In the genomic region with DNA sequence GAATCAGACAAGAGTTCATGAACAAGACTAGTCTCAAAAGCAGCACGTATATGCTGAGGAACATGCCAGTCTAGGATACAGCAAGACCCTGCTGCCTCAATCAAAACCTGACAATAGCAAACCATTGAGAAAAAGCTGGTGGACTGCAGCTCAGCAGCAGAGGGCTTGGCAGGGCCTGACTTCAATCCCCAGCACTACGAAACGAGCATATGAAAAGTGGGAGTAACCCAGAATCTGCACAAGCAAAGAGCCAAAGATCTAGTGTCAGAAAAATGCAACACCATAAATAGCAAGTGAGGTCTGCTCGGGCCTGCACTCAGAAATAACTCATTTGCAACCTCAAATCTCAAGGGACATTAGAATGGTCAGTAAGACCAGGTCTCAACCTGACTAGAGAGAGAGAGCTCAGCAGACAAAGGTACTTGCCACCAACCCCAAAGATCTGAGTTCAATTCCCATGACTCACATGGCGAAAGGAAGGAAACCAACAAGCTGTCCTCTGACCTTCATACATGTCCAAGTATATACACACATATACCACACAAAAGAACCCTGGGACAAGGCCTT, we compare ENCODE assay signal across 29 mouse cellular contexts. TPM values are rescaled to one million over a fixed set of nuclear protein-coding genes. Genes with fewer than 3 reads are reported as not detected.
DNase-seq lines count a peak whose midpoint lies in the region; ATAC-seq and TF ChIP-seq lines count a peak whose summit lies in the region.
"Had no signal": no experiment of that assay in that cellular context is flagged by ENCODE, and none has a peak within 500 bp of the region (broad histone marks: within the 10 kb centered on the region; RNA-seq: fewer than 3 reads in every experiment).

No protein-coding gene starts in this region.

- DNase-seq in layer of hippocampus, adult 2 months (ENCODE audit: low spot score in 2 of 2) = no peak
- DNase-seq in layer of hippocampus, adult 8-10 months (ENCODE audit: low spot score in 2 of 2) = no peak
- peak; percentile 71 for DNase-seq in CH12.LX (ENCODE audit: extremely low read depth)
- peak; percentile 48 for DNase-seq in NIH3T3 (ENCODE audit: low read depth)
- no peak for DNase-seq in forebrain, postnatal 0 days
- no peak for DNase-seq in heart, postnatal 25 days (ENCODE audit: low spot score)
- no peak for DNase-seq in right cerebral cortex, postnatal 25 days
- DNase-seq: adrenal gland, postnatal 14 days; cerebellum, adult 11-12 months; cerebellum, adult 8-10 months; cerebellum, postnatal 10 days; cerebellum, postnatal 36 days; embryo, embryonic 11 days; gastrocnemius, postnatal 10 days; heart, adult 18-20 months; heart, postnatal 36 days; kidney, adult 11 months had no signal

- dilution Hi-C loops in CH12.LX (cut with MboI; ENCODE audit: extremely low pct_ligation_motif_present, extremely low pct_unique_long_range_greater_than_20kb, low sequenced_read_pairs) = no loop called here

- TF ChIP-seq POLR2A in CH12.LX (IDR thresholded peaks at IDR 0.05; ENCODE audit: low read depth, low read length) = no peak; the same call in 1 of the 2 replicates
- TF ChIP-seq POLR2A in embryonic fibroblast, embryonic 13.5 days (IDR thresholded peaks at IDR 0.05; ENCODE audit: low read depth, low read length) = no peak

- peaks cover 65% of the 10 kb centered on the region for H3K79me2 ChIP-seq in CH12.LX (replicated peaks; ENCODE audit: control insufficient read depth, extremely low read depth, insufficient read depth, poor library complexity, severe bottlenecking)

- WGBS in forebrain, postnatal 0 days = 84% methylated on average over 5 of the region's 5 CpGs

- peaks cover 64 to 86% of the 10 kb centered on the region in 2 experiments for H3K36me3 ChIP-seq in CH12.LX (replicated peaks in 1 of 2; ENCODE audit: control insufficient read depth in 1 of 2, insufficient read depth in 1 of 2, low read length in 1 of 2)
- H3K36me3 ChIP-seq in forebrain, postnatal 0 days (ENCODE audit: insufficient read depth) = peaks cover 55% of the 10 kb centered on the region

- H3K4me2 ChIP-seq in CH12.LX (ENCODE audit: insufficient read depth, low read depth, poor library complexity, severe bottlenecking) = peak overlapping the region; percentile 60
- H3K4me2 ChIP-seq in forebrain, postnatal 0 days (ENCODE audit: low read depth) = no peak overlapping the region
- H3K4me2 ChIP-seq: embryonic facial prominence, embryonic 13.5 days; heart, embryonic 12.5 days; heart, embryonic 15.5 days; hindbrain, embryonic 13.5 days; intestine, embryonic 15.5 days had no signal

- no peaks in the 10 kb centered on the region for H3K9me3 ChIP-seq in CH12.LX (replicated peaks; ENCODE audit: low read length)
- no peaks in the 10 kb centered on the region for H3K9me3 ChIP-seq in forebrain, postnatal 0 days (ENCODE audit: low read length)
- H3K9me3 ChIP-seq: embryonic facial prominence, embryonic 10.5 days; embryonic facial prominence, embryonic 13.5 days; G1E; heart, embryonic 12.5 days; heart, embryonic 15.5 days; hindbrain, embryonic 10.5 days; hindbrain, embryonic 13.5 days; intestine, embryonic 15.5 days had no signal

- H3K27me3 ChIP-seq in CH12.LX (replicated peaks) = no peaks in the 10 kb centered on the region
- no peaks in the 10 kb centered on the region for H3K27me3 ChIP-seq in forebrain, postnatal 0 days (ENCODE audit: insufficient read depth, low read length)
- H3K27me3 ChIP-seq: embryonic facial prominence, embryonic 13.5 days; heart, embryonic 12.5 days; heart, embryonic 15.5 days; hindbrain, embryonic 13.5 days; intestine, embryonic 15.5 days had no signal

- TF ChIP-seq RAD21 in CH12.LX (IDR thresholded peaks at IDR 0.05; ENCODE audit: low read depth, low read length) = no peak

- intact Hi-C loops in heart, postnatal 25 days (cut with DNase I) = no loop called here

- H3K9ac ChIP-seq in CH12.LX (ENCODE audit: insufficient read depth, low read depth) = peak overlapping the region; percentile 30; the same call in 1 of the 2 replicates
- H3K9ac ChIP-seq in forebrain, postnatal 0 days = no peak overlapping the region
- H3K9ac ChIP-seq: embryonic facial prominence, embryonic 13.5 days; heart, embryonic 12.5 days; heart, embryonic 15.5 days; hindbrain, embryonic 13.5 days; intestine, embryonic 15.5 days had no signal

- no peak overlapping the region for H3K4me3 ChIP-seq in layer of hippocampus, adult 2 months
- no peak overlapping the region for H3K4me3 ChIP-seq in CH12.LX (replicated peaks in 1 of 3; ENCODE audit: low read depth in 2 of 3, low read length in 2 of 3, poor library complexity in 1 of 3)
- no peak overlapping the region for H3K4me3 ChIP-seq in embryonic fibroblast, embryonic 13.5 days (ENCODE audit: insufficient read depth, low read length)
- H3K4me3 ChIP-seq in forebrain, postnatal 0 days (ENCODE audit: low read depth, low read length) = no peak overlapping the region
- H3K4me3 ChIP-seq: embryonic facial prominence, embryonic 10.5 days; embryonic facial prominence, embryonic 13.5 days; heart, embryonic 12.5 days; heart, embryonic 15.5 days; hindbrain, embryonic 10.5 days; hindbrain, embryonic 13.5 days; intestine, embryonic 15.5 days had no signal

- H3K4me1 ChIP-seq in CH12.LX (ENCODE audit: control insufficient read depth in 1 of 2, insufficient read depth in 2 of 2) = peaks cover 31 to 63% of the 10 kb centered on the region in 2 experiments
- peaks cover 7% of the 10 kb centered on the region; the same call in 1 of the 2 replicates for H3K4me1 ChIP-seq in embryonic fibroblast, embryonic 13.5 days (ENCODE audit: control insufficient read depth, insufficient read depth, low read length)
- H3K4me1 ChIP-seq in forebrain, postnatal 0 days (ENCODE audit: insufficient read depth) = peaks cover 18% of the 10 kb centered on the region

- H3K27ac ChIP-seq in layer of hippocampus, adult 2 months = peak overlapping the region; percentile 87
- H3K27ac ChIP-seq in CH12.LX (ENCODE audit: insufficient read depth, low read depth) = peak overlapping the region; percentile 86
- H3K27ac ChIP-seq in embryonic fibroblast, embryonic 13.5 days (ENCODE audit: insufficient read depth, low read length) = 0 out of 2 replicates have a peak overlapping the region, but pooled peaks have one; percentile 8
- no peak overlapping the region for H3K27ac ChIP-seq in forebrain, postnatal 0 days (ENCODE audit: low read depth, low read length)
- H3K27ac ChIP-seq: embryonic facial prominence, embryonic 10.5 days; embryonic facial prominence, embryonic 13.5 days; heart, embryonic 15.5 days; hindbrain, embryonic 10.5 days; hindbrain, embryonic 13.5 days; intestine, embryonic 15.5 days had no signal

- ATAC-seq in forebrain, postnatal 0 days = no peak
- ATAC-seq: activated CD4-positive, CD25-positive, alpha-beta regulatory T cell, adult 4 months; forebrain, embryonic 14.5 days; hindbrain, embryonic 16.5 days; intestine, embryonic 15.5 days had no signal

- no peak for TF ChIP-seq CTCF in layer of hippocampus, adult 2 months (conservative IDR thresholded peaks at IDR 0.05)
- no peak for TF ChIP-seq CTCF in CH12.LX (conservative IDR thresholded peaks at IDR 0.05 in 1 of 2, IDR thresholded peaks at IDR 0.05 in 1 of 2; ENCODE audit: low read depth in 2 of 2, low read length in 2 of 2)
- TF ChIP-seq CTCF in embryonic fibroblast, embryonic 13.5 days (IDR thresholded peaks at IDR 0.05; ENCODE audit: borderline replicate concordance, insufficient read depth, low read length) = no peak
- TF ChIP-seq CTCF in forebrain, postnatal 0 days (IDR thresholded peaks at IDR 0.05; ENCODE audit: low read depth) = no peak

- in situ Hi-C loops in CH12.LX (cut with MboI; ENCODE audit: low pct_ligation_motif_present, low pct_unique_long_range_greater_than_20kb, low sequenced_read_pairs) = no loop called here

- TF ChIP-seq EP300 in CH12.LX (IDR thresholded peaks at IDR 0.05; ENCODE audit: low read length) = peak; percentile 41

RNA-seq across cellular contexts. Expression of gene Emg1, which starts 5.8 kb away (rescaled TPM):
- total RNA-seq in layer of hippocampus, adult 2 months (2021) = 10 to 100 TPM; 58.0 to 58.7 TPM
- total RNA-seq in layer of hippocampus, adult 8-10 months (2022) = 10 to 100 TPM; 50.1 to 57.2 (median 52.5) TPM
- 352 and 439 TPM in 2 replicates for total RNA-seq in CH12.LX (2012; rRNA removed)
- total RNA-seq in CH12.LX (2014; rRNA removed) = 481 and 498 TPM in 2 replicates
- 301 and 408 TPM in 2 replicates for polyA plus RNA-seq in CH12.LX (2012; ENCODE audit: insufficient read length, low read depth)
- polyA plus RNA-seq in embryonic fibroblast, embryonic 13.5 days (2011; ENCODE audit: insufficient read length, low read depth, missing spikeins) = 67.1 and 68.9 TPM in 2 replicates
- total RNA-seq in forebrain, postnatal 0 days (2014; rRNA removed) = 105 TPM in 2 replicates
- polyA plus RNA-seq in forebrain, postnatal 0 days (2015; fragmentation: Nextera tagmentation; extraction: Ambion mirVana) = 96.2 and 116 TPM in 2 replicates
- 10 to 100 TPM; 72.5 to 75.1 TPM for total RNA-seq in heart, postnatal 25 days (2021)

RNA-seq across cellular contexts. Expression of gene Phb2, which starts 6.0 kb away (rescaled TPM):
- 100 to 1,000 TPM; 121 to 124 TPM for total RNA-seq in layer of hippocampus, adult 2 months (2021)
- 100 to 1,000 TPM; 118 to 123 (median 120) TPM for total RNA-seq in layer of hippocampus, adult 8-10 months (2022)
- 440 and 578 TPM in 2 replicates for total RNA-seq in CH12.LX (2012; rRNA removed)
- 380 and 405 TPM in 2 replicates for total RNA-seq in CH12.LX (2014; rRNA removed)
- 623 and 694 TPM in 2 replicates for polyA plus RNA-seq in CH12.LX (2012; ENCODE audit: insufficient read length, low read depth)
- polyA plus RNA-seq in embryonic fibroblast, embryonic 13.5 days (2011; ENCODE audit: insufficient read length, low read depth, missing spikeins) = 249 and 253 TPM in 2 replicates
- 200 and 215 TPM in 2 replicates for total RNA-seq in forebrain, postnatal 0 days (2014; rRNA removed)
- 271 TPM in 2 replicates for polyA plus RNA-seq in forebrain, postnatal 0 days (2015; fragmentation: Nextera tagmentation; extraction: Ambion mirVana)
- 100 to 1,000 TPM; 322 to 323 TPM for total RNA-seq in heart, postnatal 25 days (2021)

RNA-seq across cellular contexts. Expression of gene Ptpn6, which starts 32.4 kb away (rescaled TPM):
- total RNA-seq in layer of hippocampus, adult 2 months (2021) = 1 to 10 TPM; 5.5 to 6.6 TPM
- 10 to 100 TPM in 2 of 4 experiments, 1 to 10 TPM in 2; 2.2 to 24.3 (median 13.4) TPM for total RNA-seq in layer of hippocampus, adult 8-10 months (2022)
- total RNA-seq in CH12.LX (2012; rRNA removed) (247 and 283 TPM in 2 replicates), CH12.LX (2014; rRNA removed) (300 and 327 TPM in 2 replicates)
- polyA plus RNA-seq in CH12.LX (2012; ENCODE audit: insufficient read length, low read depth) = 585 and 814 TPM in 2 replicates
- polyA plus RNA-seq in embryonic fibroblast, embryonic 13.5 days (2011; ENCODE audit: insufficient read length, low read depth, missing spikeins) = 0.53 and 4.3 TPM in 2 replicates
- 2.2 and 2.9 TPM in 2 replicates for total RNA-seq in forebrain, postnatal 0 days (2014; rRNA removed)
- polyA plus RNA-seq in forebrain, postnatal 0 days (2015; fragmentation: Nextera tagmentation; extraction: Ambion mirVana) = 3.6 and 3.8 TPM in 2 replicates
- total RNA-seq in heart, postnatal 25 days (2021) = 1 to 10 TPM; 4.7 TPM

RNA-seq across cellular contexts. Expression of gene Grcc10, which starts 35.0 kb away (rescaled TPM):
- total RNA-seq in layer of hippocampus, adult 2 months (2021) = 100 to 1,000 TPM; 295 to 339 TPM
- total RNA-seq in layer of hippocampus, adult 8-10 months (2022) = 100 to 1,000 TPM; 311 to 385 (median 325) TPM
- total RNA-seq in CH12.LX (2012; rRNA removed) (146 and 197 TPM in 2 replicates), CH12.LX (2014; rRNA removed) (59.3 and 64.3 TPM in 2 replicates)
- 88.4 and 93.7 TPM in 2 replicates for polyA plus RNA-seq in CH12.LX (2012; ENCODE audit: insufficient read length, low read depth)
- 149 and 157 TPM in 2 replicates for polyA plus RNA-seq in embryonic fibroblast, embryonic 13.5 days (2011; ENCODE audit: insufficient read length, low read depth, missing spikeins)
- 257 and 314 TPM in 2 replicates for total RNA-seq in forebrain, postnatal 0 days (2014; rRNA removed)
- polyA plus RNA-seq in forebrain, postnatal 0 days (2015; fragmentation: Nextera tagmentation; extraction: Ambion mirVana) = 699 and 862 TPM in 2 replicates
- 100 to 1,000 TPM; 274 to 277 TPM for total RNA-seq in heart, postnatal 25 days (2021)

RNA-seq across cellular contexts. Expression of gene Lpcat3, which starts 43.3 kb away (rescaled TPM):
- 10 to 100 TPM; 31.0 to 32.6 TPM for total RNA-seq in layer of hippocampus, adult 2 months (2021)
- 10 to 100 TPM; 24.1 to 38.4 (median 31.4) TPM for total RNA-seq in layer of hippocampus, adult 8-10 months (2022)
- total RNA-seq in CH12.LX (2012; rRNA removed) (52.9 and 53.4 TPM in 2 replicates), CH12.LX (2014; rRNA removed) (68.0 and 77.0 TPM in 2 replicates)
- 86.9 and 113 TPM in 2 replicates for polyA plus RNA-seq in CH12.LX (2012; ENCODE audit: insufficient read length, low read depth)
- polyA plus RNA-seq in embryonic fibroblast, embryonic 13.5 days (2011; ENCODE audit: insufficient read length, low read depth, missing spikeins) = 51.4 and 67.0 TPM in 2 replicates
- 27.6 and 35.6 TPM in 2 replicates for total RNA-seq in forebrain, postnatal 0 days (2014; rRNA removed)
- 34.3 and 41.3 TPM in 2 replicates for polyA plus RNA-seq in forebrain, postnatal 0 days (2015; fragmentation: Nextera tagmentation; extraction: Ambion mirVana)
- total RNA-seq in heart, postnatal 25 days (2021) = 10 to 100 TPM; 39.6 to 43.9 TPM

Comparison
In these comparisons a context has a peak if more than half of its experiments do, and no peak if none do; other contexts are left out.
1. DNase-seq: peak in CH12.LX (single experiment) and NIH3T3 (single experiment); none in layer of hippocampus, adult 2 months (0 of 2), layer of hippocampus, adult 8-10 months (0 of 2), forebrain, postnatal 0 days (single experiment), heart, postnatal 25 days (single experiment) and right cerebral cortex, postnatal 25 days (single experiment).
2. RNA of gene Ptpn6, which starts 32.4 kb away (total RNA-seq): 247 to 327 TPM in CH12.LX; 2.2 to 24.3 TPM in layer of hippocampus, adult 8-10 months, 5.5 to 6.6 TPM in layer of hippocampus, adult 2 months, 4.7 TPM in heart, postnatal 25 days and 2.2 to 2.9 TPM in forebrain, postnatal 0 days; every median in the first group is over 4 times any median in the second.